Mouse (Mus musculus): ENCODE measurements around the gene Otud3.

GRCm38 (mm10) chr4:138868666-138869065 is 45.1 kb downstream of the Otud3 start:
- no peak for TF ChIP-seq CTCF (IDR thresholded peaks at IDR 0.05; ENCODE audit: low read depth)
- TF ChIP-seq EP300 (IDR thresholded peaks at IDR 0.05; ENCODE audit: low read depth), result no peak

Data from liver, postnatal 0 days (tissue).